Mouse (Mus musculus) C2C12 (cell line): Measurements from ENCODE around the gene Nlrx1.

Experiments used
- CEBPB ChIP-seq: IDR thresholded peaks from one replicate; pipeline ENCODE4 v1.6.1; 2011; ENCODE audit warnings: low read depth, mild to moderate bottlenecking, control low read depth, moderate library complexity
- CTCF ChIP-seq: IDR thresholded peaks from one replicate; pipeline ENCODE4 v1.5.1; 2011; ENCODE audit not compliant: control insufficient read depth, insufficient read depth, insufficient read length
- MAX ChIP-seq: IDR thresholded peaks from one replicate; pipeline ENCODE4 v1.6.1; 2011; ENCODE audit warnings: mild to moderate bottlenecking, control low read depth
- MYOD1 ChIP-seq: IDR thresholded peaks from one replicate; pipeline ENCODE4 v1.6.1; 2011; ENCODE audit warnings: low read depth; ENCODE audit not compliant: control insufficient read depth, insufficient read length
- MYOG ChIP-seq: IDR thresholded peaks from one replicate; pipeline ENCODE4 v1.6.1; 2011; ENCODE audit not compliant: control insufficient read depth, insufficient read length; ENCODE audit errors: extremely low read depth
- USF1 ChIP-seq: IDR thresholded peaks from one replicate; pipeline ENCODE4 v1.6.1; 2011; ENCODE audit warnings: low read depth, mild to moderate bottlenecking, control low read depth, moderate library complexity

GRCm38 (mm10) chr9:44243621-44244020 lies 24.8 kb downstream of the Nlrx1 start:
- no peak for TF ChIP-seq CTCF
- no peak for TF ChIP-seq MYOG
- TF ChIP-seq USF1, result no peak
- no peak for TF ChIP-seq MAX
- no peak for TF ChIP-seq MYOD1
- TF ChIP-seq CEBPB, result no peak
